Mouse (Mus musculus): Measurements from ENCODE around the gene Sap30l. TPM values are rescaled to one million over a fixed set of nuclear protein-coding genes. Genes with fewer than 3 reads are reported as not detected.

Sap30l gene
- polyA plus RNA-seq, 2 experiments = 20.7 to 31.4 TPM

GRCm38 (mm10) chr11:57799456-57799855 is 2.0 kb upstream of the Sap30l start:
- WGBS = 80% methylated on average over 10 of the region's 10 CpGs
- H3K9ac ChIP-seq (ENCODE audit: low read depth, low read length, severe bottlenecking) = no peak overlapping the region
- DNase-seq (ENCODE audit: low spot score) (no peak), ATAC-seq (ENCODE audit: low FRiP score, low read depth) (no peak)
- no peaks in the 10 kb centered on the region for H3K36me3 ChIP-seq (ENCODE audit: control insufficient read depth, insufficient read depth, low read length)
- H3K4me3 ChIP-seq (replicated peaks; ENCODE audit: low read length) = no peak overlapping the region
- H3K27ac ChIP-seq (replicated peaks; ENCODE audit: low read depth, low read length) = no peak overlapping the region
- no peak overlapping the region for H3K4me2 ChIP-seq (replicated peaks; ENCODE audit: low read depth, low read length, severe bottlenecking)
- H3K27me3 ChIP-seq (ENCODE audit: control insufficient read depth, insufficient read depth, low read length) = no peaks in the 10 kb centered on the region
- H3K4me1 ChIP-seq (ENCODE audit: control insufficient read depth, insufficient read depth, low read length) = peaks cover 21% of the 10 kb centered on the region
- H3K9me3 ChIP-seq (ENCODE audit: control insufficient read depth, low read length) = no peaks in the 10 kb centered on the region
- TF ChIP-seq POLR2A (IDR thresholded peaks at IDR 0.05; ENCODE audit: borderline replicate concordance, extremely low read depth, insufficient read depth, insufficient read length) = no peak

GRCm38 (mm10) chr11:57800266-57800951 is 1.0 kb upstream of the Sap30l start:
- no peaks in the 10 kb centered on the region for H3K9me3 ChIP-seq (ENCODE audit: control insufficient read depth, low read length)
- no peak for TF ChIP-seq POLR2A (IDR thresholded peaks at IDR 0.05; ENCODE audit: borderline replicate concordance, extremely low read depth, insufficient read depth, insufficient read length)
- DNase-seq (ENCODE audit: low spot score) (no peak), ATAC-seq (ENCODE audit: low FRiP score, low read depth) (no peak)
- H3K4me1 ChIP-seq (ENCODE audit: control insufficient read depth, insufficient read depth, low read length) = peaks cover 21% of the 10 kb centered on the region
- H3K36me3 ChIP-seq (ENCODE audit: control insufficient read depth, insufficient read depth, low read length) = no peaks in the 10 kb centered on the region
- WGBS = 14% methylated on average over 22 of the region's 22 CpGs
- peak overlapping the region; percentile 84 for H3K4me2 ChIP-seq (replicated peaks; ENCODE audit: low read depth, low read length, severe bottlenecking)
- 0 out of 2 replicates have a peak overlapping the region, but pooled peaks have one; percentile 21 for H3K27ac ChIP-seq (replicated peaks; ENCODE audit: low read depth, low read length)
- peak overlapping the region; percentile 89 for H3K9ac ChIP-seq (ENCODE audit: low read depth, low read length, severe bottlenecking)
- no peaks in the 10 kb centered on the region for H3K27me3 ChIP-seq (ENCODE audit: control insufficient read depth, insufficient read depth, low read length)
- peak overlapping the region; percentile 94 for H3K4me3 ChIP-seq (replicated peaks; ENCODE audit: low read length)

GRCm38 (mm10) chr11:57801766-57802510 is 501 bp downstream of the Sap30l start:
- peak; percentile 42 for ATAC-seq (ENCODE audit: low FRiP score, low read depth)
- DNase-seq (ENCODE audit: low spot score) = no peak
- peaks cover 9% of the 10 kb centered on the region; the same call in 1 of the 2 replicates for H3K36me3 ChIP-seq (ENCODE audit: control insufficient read depth, insufficient read depth, low read length)
- H3K27me3 ChIP-seq (ENCODE audit: control insufficient read depth, insufficient read depth, low read length) = no peaks in the 10 kb centered on the region
- peak overlapping the region; percentile 89 for H3K9ac ChIP-seq (ENCODE audit: low read depth, low read length, severe bottlenecking)
- WGBS = 1% methylated on average over 34 of the region's 85 CpGs
- H3K4me3 ChIP-seq (replicated peaks; ENCODE audit: low read length) = peak overlapping the region; percentile 94
- H3K4me2 ChIP-seq (replicated peaks; ENCODE audit: low read depth, low read length, severe bottlenecking) = peak overlapping the region; percentile 98
- 0 out of 2 replicates have a peak overlapping the region, but pooled peaks have one; percentile 33 for H3K27ac ChIP-seq (replicated peaks; ENCODE audit: low read depth, low read length)
- peaks cover 21% of the 10 kb centered on the region for H3K4me1 ChIP-seq (ENCODE audit: control insufficient read depth, insufficient read depth, low read length)
- no peaks in the 10 kb centered on the region for H3K9me3 ChIP-seq (ENCODE audit: control insufficient read depth, low read length)
- TF ChIP-seq POLR2A (IDR thresholded peaks at IDR 0.05; ENCODE audit: borderline replicate concordance, extremely low read depth, insufficient read depth, insufficient read length) = no peak

GRCm38 (mm10) chr11:57802511-57802870 is 1.1 kb downstream of the Sap30l start:
- Histone ChIP-seq H3K27ac (replicated peaks; ENCODE audit: low read depth, low read length) (no peak overlapping the region), H3K9ac (ENCODE audit: low read depth, low read length, severe bottlenecking) (peak overlapping the region; percentile 89), H3K4me1 (ENCODE audit: control insufficient read depth, insufficient read depth, low read length) (peaks cover 21% of the 10 kb centered on the region), H3K36me3 (ENCODE audit: control insufficient read depth, insufficient read depth, low read length) (peaks cover 12% of the 10 kb centered on the region), H3K9me3 (ENCODE audit: control insufficient read depth, low read length) (no peaks in the 10 kb centered on the region), H3K4me3 (replicated peaks; ENCODE audit: low read length) (peak overlapping the region; percentile 94), H3K27me3 (ENCODE audit: control insufficient read depth, insufficient read depth, low read length) (no peaks in the 10 kb centered on the region), H3K4me2 (replicated peaks; ENCODE audit: low read depth, low read length, severe bottlenecking) (peak overlapping the region; percentile 98)
- ATAC-seq (ENCODE audit: low FRiP score, low read depth) = no peak
- WGBS = 0% methylated on average over 18 of the region's 18 CpGs
- no peak for TF ChIP-seq POLR2A (IDR thresholded peaks at IDR 0.05; ENCODE audit: borderline replicate concordance, extremely low read depth, insufficient read depth, insufficient read length)
- no peak for DNase-seq (ENCODE audit: low spot score)

- no peak overlapping the region for H3K9ac ChIP-seq (ENCODE audit: low read depth, low read length, severe bottlenecking)
- H3K4me3 ChIP-seq (replicated peaks; ENCODE audit: low read length) = no peak overlapping the region
- H3K27ac ChIP-seq (replicated peaks; ENCODE audit: low read depth, low read length) = no peak overlapping the region
- ATAC-seq (ENCODE audit: low FRiP score, low read depth) (no peak), DNase-seq (ENCODE audit: low spot score) (no peak)
- peaks cover 33% of the 10 kb centered on the region for H3K36me3 ChIP-seq (ENCODE audit: control insufficient read depth, insufficient read depth, low read length)
- 64% methylated on average over 3 of the region's 3 CpGs for WGBS
- no peaks in the 10 kb centered on the region for H3K9me3 ChIP-seq (ENCODE audit: control insufficient read depth, low read length)
- TF ChIP-seq POLR2A (IDR thresholded peaks at IDR 0.05; ENCODE audit: borderline replicate concordance, extremely low read depth, insufficient read depth, insufficient read length) = no peak
- no peaks in the 10 kb centered on the region for H3K27me3 ChIP-seq (ENCODE audit: control insufficient read depth, insufficient read depth, low read length)
- no peak overlapping the region for H3K4me2 ChIP-seq (replicated peaks; ENCODE audit: low read depth, low read length, severe bottlenecking)
- peaks cover 20% of the 10 kb centered on the region for H3K4me1 ChIP-seq (ENCODE audit: control insufficient read depth, insufficient read depth, low read length)
Observed at GRCm38 (mm10) chr11:57805047-57805446, 3.6 kb downstream of the Sap30l start.
